Mouse (Mus musculus): ENCODE results near the gene Denr. TPM values are rescaled to one million over a fixed set of nuclear protein-coding genes. Genes with fewer than 3 reads are reported as not detected.
A peak's percentile ranks its signal among the peaks of the same experiment; 100 is the strongest.

Gene Denr
- polyA plus RNA-seq, 1 experiment from 2014 or later: 186 TPM

GRCm38 (mm10) chr5:123927118-123927517 is 20.1 kb downstream of the Denr start, which contains the start of gene Gm43518:
Gene Gm43518 (plus strand): TSS chr5:123927418.
- H3K4me1 ChIP-seq: peaks cover 9% of the 10 kb centered on the region
- H3K27ac ChIP-seq (replicated peaks): no peak within 1 kb of the TSS
- H3K27me3 ChIP-seq (ENCODE audit: low read depth, poor library complexity, severe bottlenecking): no peaks in the 10 kb centered on the region
- H3K36me3 ChIP-seq: peaks cover 78% of the 10 kb centered on the region
- H3K9me3 ChIP-seq (replicated peaks): no peaks in the 10 kb centered on the region
- no peak within 1 kb of the TSS for H3K4me3 ChIP-seq
- WGBS: 94% methylated on average over 9 of the region's 9 CpGs
- no peak for DNase-seq (ENCODE audit: low spot score)

DNA sequence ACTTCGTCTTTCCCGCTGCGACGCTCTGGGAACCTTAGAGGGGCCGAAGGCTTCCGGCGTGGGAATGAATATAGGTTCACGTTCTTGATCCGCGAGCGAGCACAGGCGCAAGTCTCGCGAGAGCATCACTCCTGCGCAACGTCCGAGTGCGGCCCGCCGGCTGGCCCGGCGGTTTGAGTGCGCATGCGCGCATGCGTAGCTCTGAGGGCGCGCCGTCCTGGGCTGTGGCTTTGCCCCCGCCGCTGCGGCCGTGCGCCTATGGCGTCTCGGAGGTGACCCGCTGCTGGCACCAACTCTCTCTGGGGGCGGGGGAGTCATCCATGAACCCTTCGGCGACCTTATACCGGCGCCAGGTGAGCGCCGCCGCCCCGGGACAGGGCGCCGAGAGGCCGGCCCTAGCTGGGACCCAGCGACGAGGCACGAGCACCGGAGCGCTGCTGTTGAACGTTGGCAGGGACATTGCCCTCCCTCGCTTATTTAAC is 23.6 kb downstream of the Denr start, which contains the start of gene Ccdc62:
Gene Ccdc62 (plus strand): TSS at position 172 of the 482 bp plus-strand sequence.
- Histone ChIP-seq H3K27ac (replicated peaks) (peak within 1 kb of the TSS; percentile 98), H3K9me3 (replicated peaks) (no peaks in the 10 kb centered on the region), H3K4me3 (peak within 1 kb of the TSS; percentile 88), H3K4me1 (peaks cover 12% of the 10 kb centered on the region), H3K36me3 (peaks cover 43% of the 10 kb centered on the region), H3K27me3 (ENCODE audit: low read depth, poor library complexity, severe bottlenecking) (no peaks in the 10 kb centered on the region)
- DNase-seq (ENCODE audit: low spot score): peak; percentile 93
- WGBS: under 1% methylated on average over 56 of the region's 56 CpGs

GRCm38 (mm10) chr5:123931131-123931530 is 24.2 kb downstream of the Denr start:
- Histone ChIP-seq H3K4me3 (peak overlapping the region; percentile 88), H3K27me3 (ENCODE audit: low read depth, poor library complexity, severe bottlenecking) (no peaks in the 10 kb centered on the region), H3K9me3 (replicated peaks) (no peaks in the 10 kb centered on the region), H3K27ac (replicated peaks) (peak overlapping the region; percentile 98), H3K4me1 (peaks cover 12% of the 10 kb centered on the region), H3K36me3 (peaks cover 38% of the 10 kb centered on the region)
- no peak for DNase-seq (ENCODE audit: low spot score)
- WGBS: 52% methylated on average over 13 of the region's 13 CpGs

GRCm38 (mm10) chr5:123932927-123933326 is 26.0 kb downstream of the Denr start:
- Histone ChIP-seq H3K4me1 (peaks cover 12% of the 10 kb centered on the region), H3K9me3 (replicated peaks) (no peaks in the 10 kb centered on the region)
- no peak for DNase-seq (ENCODE audit: low spot score)

GRCm38 (mm10) chr5:123933556-123933955 is 26.6 kb downstream of the Denr start:
- Histone ChIP-seq H3K4me1 (peaks cover 12% of the 10 kb centered on the region), H3K27me3 (ENCODE audit: low read depth, poor library complexity, severe bottlenecking) (no peaks in the 10 kb centered on the region), H3K27ac (replicated peaks) (no peak overlapping the region), H3K9me3 (replicated peaks) (no peaks in the 10 kb centered on the region), H3K36me3 (peaks cover 13% of the 10 kb centered on the region), H3K4me3 (no peak overlapping the region)
- no peak for DNase-seq (ENCODE audit: low spot score)
- 93% methylated on average over 12 of the region's 12 CpGs for WGBS

More at GRCm38 (mm10) chr5:123932927-123933326, 26.0 kb downstream of the Denr start:
- no peaks in the 10 kb centered on the region for H3K27me3 ChIP-seq (ENCODE audit: low read depth, poor library complexity, severe bottlenecking)
- H3K4me3 ChIP-seq: no peak overlapping the region
- H3K27ac ChIP-seq (replicated peaks): no peak overlapping the region
- H3K36me3 ChIP-seq: peaks cover 20% of the 10 kb centered on the region

DNA sequence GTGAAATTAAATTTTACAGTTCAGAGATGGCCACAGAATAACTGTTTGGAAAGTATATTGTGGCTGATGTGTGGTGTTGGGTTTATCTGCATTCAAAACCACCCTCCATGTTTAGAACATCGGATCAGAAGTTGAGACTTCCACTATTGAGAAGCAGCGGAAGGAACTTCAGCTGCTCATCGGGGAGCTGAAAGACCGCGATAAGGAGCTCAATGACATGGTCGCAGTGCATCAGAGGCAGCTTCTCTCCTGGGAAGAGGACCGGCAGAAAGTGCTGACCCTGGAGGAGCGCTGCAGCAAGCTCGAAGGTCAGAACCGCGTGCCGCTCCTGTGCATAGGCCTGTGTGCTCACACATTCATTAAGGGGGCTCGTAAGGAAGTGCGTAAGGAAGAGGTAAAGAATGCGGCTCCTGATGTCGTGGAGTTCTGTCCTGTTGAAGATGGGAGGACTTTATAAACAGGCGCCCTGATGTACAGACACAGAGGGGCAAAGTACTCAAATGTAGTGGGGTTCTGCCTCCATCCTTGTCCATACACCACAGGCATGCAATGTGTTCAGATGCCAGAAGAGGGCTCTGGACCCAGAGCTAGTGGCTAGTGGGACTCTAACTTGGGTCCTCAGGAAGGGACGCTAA is 27.1 kb downstream of the Denr start:
- peak; percentile 38 for DNase-seq (ENCODE audit: low spot score)
- no peaks in the 10 kb centered on the region for H3K9me3 ChIP-seq (replicated peaks)
- no peaks in the 10 kb centered on the region for H3K27me3 ChIP-seq (ENCODE audit: low read depth, poor library complexity, severe bottlenecking)
- no peak overlapping the region for H3K4me3 ChIP-seq
- H3K36me3 ChIP-seq: peaks cover 8% of the 10 kb centered on the region
- no peak overlapping the region; the same call in 1 of the 2 replicates for H3K27ac ChIP-seq (replicated peaks)
- 37% methylated on average over 18 of the region's 18 CpGs for WGBS
- H3K4me1 ChIP-seq: peaks cover 12% of the 10 kb centered on the region

DNA sequence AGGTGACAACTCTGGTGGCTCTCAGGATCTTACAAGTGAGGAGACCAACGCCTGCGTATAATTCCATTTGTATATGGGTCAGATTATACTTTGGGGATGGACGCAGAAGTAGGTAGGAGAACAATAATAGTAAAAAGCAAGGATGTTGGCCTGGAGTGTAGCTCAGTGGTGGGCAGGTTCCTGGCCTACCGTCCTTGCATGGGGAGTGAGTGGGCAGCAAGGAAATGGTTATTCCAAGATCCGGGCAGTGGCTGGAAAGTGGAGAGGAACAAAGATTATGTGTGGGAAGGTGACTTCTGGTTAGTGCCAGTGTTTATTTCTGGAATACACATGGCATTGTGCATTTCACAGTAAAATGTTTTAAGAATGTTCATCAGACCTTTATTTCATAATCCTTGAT is 29.0 kb downstream of the Denr start:
- peaks cover 10% of the 10 kb centered on the region for H3K4me1 ChIP-seq
- H3K27ac ChIP-seq (replicated peaks): no peak overlapping the region
- no peaks in the 10 kb centered on the region for H3K27me3 ChIP-seq (ENCODE audit: low read depth, poor library complexity, severe bottlenecking)
- DNase-seq (ENCODE audit: low spot score): no peak
- H3K9me3 ChIP-seq (replicated peaks): no peaks in the 10 kb centered on the region
- no peak overlapping the region for H3K4me3 ChIP-seq
- no peaks in the 10 kb centered on the region for H3K36me3 ChIP-seq
- WGBS: 90% methylated on average over 5 of the region's 5 CpGs

DNA sequence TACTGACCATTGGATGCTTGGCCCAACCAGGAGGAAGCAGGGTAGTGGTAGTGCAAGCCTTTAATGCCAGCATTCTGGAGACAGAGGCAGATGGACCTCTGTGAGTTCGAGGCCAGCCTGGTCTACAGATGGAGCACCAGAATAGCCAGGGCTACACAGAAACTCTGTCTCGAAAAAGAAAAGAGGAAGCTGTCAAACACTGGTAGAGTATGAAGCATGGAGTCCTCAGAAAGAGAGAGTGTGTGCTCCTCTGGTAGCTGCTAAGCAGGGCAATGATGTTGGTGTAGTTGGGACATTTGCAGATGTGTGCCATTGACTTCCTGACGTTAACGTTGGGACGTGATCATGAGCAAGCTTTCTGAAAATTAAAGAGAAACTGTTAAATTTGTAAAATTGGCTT is 31.5 kb downstream of the Denr start:
- DNase-seq (ENCODE audit: low spot score): no peak
- Histone ChIP-seq H3K9me3 (replicated peaks) (no peaks in the 10 kb centered on the region), H3K27ac (replicated peaks) (no peak overlapping the region), H3K4me3 (no peak overlapping the region), H3K4me1 (peaks cover 3% of the 10 kb centered on the region; the same call in 1 of the 2 replicates), H3K36me3 (no peaks in the 10 kb centered on the region), H3K27me3 (ENCODE audit: low read depth, poor library complexity, severe bottlenecking) (no peaks in the 10 kb centered on the region)
- WGBS: 90% methylated on average over 5 of the region's 5 CpGs

- Histone ChIP-seq H3K27me3 (ENCODE audit: low read depth, poor library complexity, severe bottlenecking) (no peaks in the 10 kb centered on the region), H3K9me3 (replicated peaks) (no peaks in the 10 kb centered on the region), H3K36me3 (no peaks in the 10 kb centered on the region), H3K27ac (replicated peaks) (no peak overlapping the region), H3K4me1 (no peaks in the 10 kb centered on the region), H3K4me3 (no peak overlapping the region)
- WGBS: 74% methylated on average over 4 of the region's 4 CpGs
- no peak for DNase-seq (ENCODE audit: low spot score)
These were observed 39.6 kb downstream of the Denr start for GRCm38 (mm10) chr5:123946546-123946945.

GRCm38 (mm10) chr5:123947041-123947761 is 40.2 kb downstream of the Denr start:
- peak; percentile 14 for DNase-seq (ENCODE audit: low spot score)
- no peaks in the 10 kb centered on the region for H3K36me3 ChIP-seq
- 57% methylated on average over 7 of the region's 7 CpGs for WGBS
- no peaks in the 10 kb centered on the region for H3K4me1 ChIP-seq
- no peak overlapping the region for H3K4me3 ChIP-seq
- no peak overlapping the region for H3K27ac ChIP-seq (replicated peaks)
- H3K27me3 ChIP-seq (ENCODE audit: low read depth, poor library complexity, severe bottlenecking): no peaks in the 10 kb centered on the region
- no peaks in the 10 kb centered on the region for H3K9me3 ChIP-seq (replicated peaks)

- Histone ChIP-seq H3K27me3 (ENCODE audit: low read depth, poor library complexity, severe bottlenecking) (no peaks in the 10 kb centered on the region), H3K36me3 (no peaks in the 10 kb centered on the region), H3K9me3 (replicated peaks) (no peaks in the 10 kb centered on the region), H3K4me1 (no peaks in the 10 kb centered on the region), H3K4me3 (no peak overlapping the region), H3K27ac (replicated peaks) (no peak overlapping the region)
- 71% methylated on average over 5 of the region's 5 CpGs for WGBS
- no peak for DNase-seq (ENCODE audit: low spot score)
These were observed 45.5 kb downstream of the Denr start for GRCm38 (mm10) chr5:123952365-123953045.

GRCm38 (mm10) chr5:123957213-123957612 is 50.2 kb downstream of the Denr start:
- Histone ChIP-seq H3K9me3 (replicated peaks) (no peaks in the 10 kb centered on the region), H3K27me3 (ENCODE audit: low read depth, poor library complexity, severe bottlenecking) (no peaks in the 10 kb centered on the region), H3K36me3 (no peaks in the 10 kb centered on the region), H3K4me1 (no peaks in the 10 kb centered on the region), H3K4me3 (no peak overlapping the region), H3K27ac (replicated peaks) (no peak overlapping the region)
- DNase-seq (ENCODE audit: low spot score): no peak
- 80% methylated on average over 8 of the region's 8 CpGs for WGBS
